Mouse (Mus musculus): ENCODE data around the gene Csrp1.

DNA sequence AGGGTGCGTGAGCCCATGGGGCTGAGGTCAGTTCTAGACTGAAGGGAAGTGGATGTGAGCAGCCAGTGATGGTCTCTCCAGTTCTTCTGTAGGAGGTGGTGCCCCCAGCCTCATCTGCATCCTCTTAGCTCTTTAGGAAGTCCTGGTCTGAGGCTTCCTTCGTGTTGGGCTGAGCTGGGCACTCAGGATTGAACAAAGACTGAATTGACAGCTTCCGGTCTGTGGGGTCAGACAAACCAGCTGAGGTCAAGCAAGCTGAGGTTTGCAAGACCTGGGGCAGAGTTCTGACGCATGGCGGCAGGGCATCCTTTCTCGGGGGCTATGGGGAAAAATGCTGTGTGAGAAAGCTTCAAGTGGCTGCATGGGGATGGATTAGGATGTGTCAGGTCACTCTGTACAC is 15.6 kb downstream of the Csrp1 start:
- TF ChIP-seq CTCF (IDR thresholded peaks at IDR 0.05; ENCODE audit: low read depth) (no peak), EP300 (IDR thresholded peaks at IDR 0.05; ENCODE audit: low read depth) (no peak)
